27 mouse cellular contexts compared by ENCODE assay signal in the genomic region with DNA sequence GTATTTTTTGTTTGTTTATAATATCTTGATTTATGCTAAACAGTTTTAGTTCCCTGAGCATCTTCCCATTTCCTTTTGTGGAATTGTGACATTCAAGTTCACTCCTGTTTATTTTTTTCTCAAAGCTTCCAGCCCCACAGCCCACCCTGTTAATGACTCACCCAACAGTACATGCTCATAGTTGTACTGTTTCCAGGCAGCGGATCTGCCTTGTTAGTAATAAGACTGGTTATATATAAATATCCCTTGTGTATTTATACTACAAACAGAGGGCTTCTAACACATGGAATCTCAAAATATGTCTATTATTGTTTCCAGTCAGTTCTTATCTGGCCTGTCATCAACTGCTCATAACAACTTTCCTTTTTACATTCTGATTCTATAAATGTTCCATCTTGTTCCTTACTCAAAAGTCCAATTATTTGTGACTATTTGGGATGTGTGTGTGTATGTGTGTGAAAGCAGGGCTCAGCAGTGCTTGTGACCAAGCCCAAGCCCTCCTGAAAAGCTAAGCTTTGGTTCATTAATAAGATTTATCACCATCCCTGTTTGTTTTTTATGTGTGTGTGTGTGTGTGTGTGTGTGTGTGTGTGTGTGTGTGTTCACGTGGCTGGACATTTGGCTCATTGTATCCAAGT. TPM values are rescaled to one million over a fixed set of nuclear protein-coding genes. Genes with fewer than 3 reads are reported as not detected.
DNase-seq lines count a peak whose midpoint lies in the region; ATAC-seq lines count a peak whose summit lies in the region.
"Had no signal": no experiment of that assay in that cellular context is flagged by ENCODE, and none has a peak within 500 bp of the region (broad histone marks: within the 10 kb centered on the region; RNA-seq: fewer than 3 reads in every experiment).

No protein-coding gene starts in this region.

- ATAC-seq in heart, embryonic 15.5 days (replicated peaks; ENCODE audit: insufficient number of reproducible peaks, insufficient read depth, low FRiP score, low read depth) = no peak
- peak; percentile 50; the same call in 1 of the 2 replicates for ATAC-seq in stomach, embryonic 15.5 days (ENCODE audit: insufficient read depth, low FRiP score, low read depth)
- ATAC-seq: activated CD4-positive, CD25-positive, alpha-beta regulatory T cell, adult 4 months; hindbrain, postnatal 0 days; Patski had no signal

- no peaks in the 10 kb centered on the region for H3K27me3 ChIP-seq in heart, embryonic 15.5 days
- no peaks in the 10 kb centered on the region for H3K27me3 ChIP-seq in stomach, embryonic 15.5 days (replicated peaks)
- H3K27me3 ChIP-seq: embryonic facial prominence, embryonic 13.5 days; liver, embryonic 15.5 days; neural tube, embryonic 13.5 days; Patski had no signal

- no peak overlapping the region for H3K4me3 ChIP-seq in heart, embryonic 15.5 days
- H3K4me3 ChIP-seq in stomach, embryonic 15.5 days (replicated peaks) = no peak overlapping the region
- H3K4me3 ChIP-seq: embryonic facial prominence, embryonic 13.5 days; forebrain, embryonic 10.5 days; liver, embryonic 15.5 days; neural tube, embryonic 13.5 days had no signal

- 0 out of 2 replicates have a peak, but pooled peaks cover 7% of the 10 kb centered on the region for H3K4me1 ChIP-seq in heart, embryonic 15.5 days (replicated peaks)
- H3K4me1 ChIP-seq in stomach, embryonic 15.5 days = 0 out of 2 replicates have a peak, but pooled peaks cover 5% of the 10 kb centered on the region
- H3K4me1 ChIP-seq: liver, embryonic 15.5 days; neural tube, embryonic 13.5 days had no signal

- H3K9me3 ChIP-seq in heart, embryonic 15.5 days (replicated peaks) = no peaks in the 10 kb centered on the region
- H3K9me3 ChIP-seq in stomach, embryonic 15.5 days = no peaks in the 10 kb centered on the region
- H3K9me3 ChIP-seq: embryonic facial prominence, embryonic 13.5 days; forebrain, embryonic 10.5 days; liver, embryonic 15.5 days; neural tube, embryonic 13.5 days had no signal

- no peak overlapping the region for H3K4me2 ChIP-seq in heart, embryonic 15.5 days
- H3K4me2 ChIP-seq in stomach, embryonic 15.5 days = no peak overlapping the region
- H3K4me2 ChIP-seq: embryonic facial prominence, embryonic 13.5 days; heart, embryonic 11.5 days; liver, embryonic 15.5 days; neural tube, embryonic 13.5 days had no signal

- H3K9ac ChIP-seq in heart, embryonic 15.5 days = no peak overlapping the region
- no peak overlapping the region for H3K9ac ChIP-seq in stomach, embryonic 15.5 days
- H3K9ac ChIP-seq: embryonic facial prominence, embryonic 13.5 days; liver, embryonic 15.5 days; neural tube, embryonic 13.5 days had no signal

- intact Hi-C loops in left cerebral cortex, postnatal 14 days (cut with DNase I) = no loop called here
- intact Hi-C loops in gastrocnemius, postnatal 36 days (cut with DNase I) = no loop called here

- WGBS in heart, embryonic 15.5 days = 68% methylated on average over 2 of the region's 2 CpGs
- 48% methylated on average over 2 of the region's 2 CpGs for WGBS in stomach, embryonic 15.5 days

- DNase-seq in heart, adult 9 months (ENCODE audit: low spot score in 2 of 2) = no peak
- peak; percentile 28 to 47 for DNase-seq in left cerebral cortex, postnatal 14 days (ENCODE audit: low spot score in 2 of 2)
- no peak for DNase-seq in left cerebral cortex, adult 11 months (ENCODE audit: low spot score)
- peak; percentile 22 for DNase-seq in adipocyte (ENCODE audit: low spot score)
- DNase-seq in gastrocnemius, adult 18-20 months (ENCODE audit: low spot score) = no peak
- no peak for DNase-seq in gastrocnemius, postnatal 36 days
- DNase-seq: adrenal gland, postnatal 25 days; cerebellum, adult 8-10 months; gastrocnemius, postnatal 14 days; heart, postnatal 4 days; kidney, adult 8-10 months; thymus, adult 2 months had no signal

- H3K27ac ChIP-seq in heart, embryonic 15.5 days = 0 out of 2 replicates have a peak overlapping the region, but pooled peaks have one; percentile 31
- no peak overlapping the region for H3K27ac ChIP-seq in stomach, embryonic 15.5 days
- H3K27ac ChIP-seq: embryonic facial prominence, embryonic 13.5 days; forebrain, embryonic 10.5 days; hindbrain, postnatal 0 days; liver, embryonic 15.5 days; neural tube, embryonic 13.5 days had no signal

- no peaks in the 10 kb centered on the region for H3K36me3 ChIP-seq in heart, embryonic 15.5 days
- no peaks in the 10 kb centered on the region for H3K36me3 ChIP-seq in stomach, embryonic 15.5 days
- H3K36me3 ChIP-seq: embryonic facial prominence, embryonic 13.5 days; forebrain, embryonic 10.5 days; liver, embryonic 15.5 days; neural tube, embryonic 13.5 days had no signal

RNA-seq across cellular contexts. Expression of a gene that starts 14.1 kb away (rescaled TPM):
- 2.5 and 3.1 TPM in 2 replicates for polyA plus RNA-seq in heart, embryonic 15.5 days (2015; fragmentation: Nextera tagmentation; extraction: Ambion mirVana)
- 1 to 10 TPM; 1.9 to 2.7 TPM for total RNA-seq in left cerebral cortex, postnatal 14 days (2021)
- 5.1 and 6.6 TPM in 2 replicates for polyA plus RNA-seq in stomach, embryonic 15.5 days (2015; fragmentation: Nextera tagmentation; extraction: Ambion mirVana)
- total RNA-seq in gastrocnemius, adult 18-20 months (2021) = 1 to 10 TPM; 1.2 to 1.8 TPM
- 1 to 10 TPM; 1.6 to 1.7 TPM for total RNA-seq in gastrocnemius, postnatal 36 days (2021)
- polyA plus RNA-seq: C2C12 had no signal

RNA-seq across cellular contexts. Expression of a gene that starts 27.4 kb away (rescaled TPM):
- 0.14 and 0.16 TPM in 2 replicates for polyA plus RNA-seq in heart, embryonic 15.5 days (2015; fragmentation: Nextera tagmentation; extraction: Ambion mirVana)
- total RNA-seq in left cerebral cortex, postnatal 14 days (2021) = not detected
- polyA plus RNA-seq in stomach, embryonic 15.5 days (2015; fragmentation: Nextera tagmentation; extraction: Ambion mirVana) = 8.0 and 13.0 TPM in 2 replicates
- total RNA-seq in gastrocnemius, adult 18-20 months (2021) = not detected
- not detected for total RNA-seq in gastrocnemius, postnatal 36 days (2021)
- total RNA-seq: adrenal gland, postnatal 25 days; gastrocnemius, postnatal 14 days; heart, postnatal 4 days; hindbrain, postnatal 0 days; layer of hippocampus, postnatal 10 days; left cerebral cortex, postnatal 10 days; megakaryocyte-erythroid progenitor cell, adult 5-6 weeks had no signal
- polyA plus RNA-seq: activated CD4-positive, CD25-positive, alpha-beta regulatory T cell, adult 4 months; C2C12; cortical plate, adult 2 months; heart, embryonic 11.5 days; liver, embryonic 15.5 days; neural tube, embryonic 13.5 days; Patski had no signal

RNA-seq across cellular contexts. Expression of a gene that starts 43.1 kb away (rescaled TPM):
- 0.78 and 1.1 TPM in 2 replicates for polyA plus RNA-seq in heart, embryonic 15.5 days (2015; fragmentation: Nextera tagmentation; extraction: Ambion mirVana)
- total RNA-seq in left cerebral cortex, postnatal 14 days (2021) = 10 to 100 TPM; 11.6 to 14.4 TPM
- 1.7 TPM in 2 replicates for polyA plus RNA-seq in stomach, embryonic 15.5 days (2015; fragmentation: Nextera tagmentation; extraction: Ambion mirVana)
- under 1 TPM in 1 of 2 experiments, not detected in 1; 0.33 TPM for total RNA-seq in gastrocnemius, adult 18-20 months (2021)
- under 1 TPM; 0.23 to 0.30 TPM for total RNA-seq in gastrocnemius, postnatal 36 days (2021)
- total RNA-seq: megakaryocyte-erythroid progenitor cell, adult 5-6 weeks had no signal
- polyA plus RNA-seq: C2C12, Patski had no signal

Comparison
In these comparisons a context has a peak if more than half of its experiments do, and no peak if none do; other contexts are left out.
1. DNase-seq: peak in left cerebral cortex, postnatal 14 days (2 of 2) and adipocyte (single experiment); none in heart, adult 9 months (0 of 2), left cerebral cortex, adult 11 months (single experiment), gastrocnemius, adult 18-20 months (single experiment) and gastrocnemius, postnatal 36 days (0 of 2).
2. RNA of a gene that starts 43.1 kb away (total RNA-seq): 11.6 to 14.4 TPM in left cerebral cortex, postnatal 14 days; 0.33 TPM in gastrocnemius, adult 18-20 months and 0.23 to 0.30 TPM in gastrocnemius, postnatal 36 days; every median in the first group is over 4 times any median in the second.